Mouse (Mus musculus) urinary bladder, postnatal 4 days (tissue): ENCODE data around the gene Gabrg1.

Source experiments
- DNase-seq, 2 experiments: peaks; one replicate each; pipeline ENCODE4 v3.0.0; 2021 to 2022; ENCODE audit warnings: low spot score in 2 of 2

The Gabrg1 gene

DNA sequence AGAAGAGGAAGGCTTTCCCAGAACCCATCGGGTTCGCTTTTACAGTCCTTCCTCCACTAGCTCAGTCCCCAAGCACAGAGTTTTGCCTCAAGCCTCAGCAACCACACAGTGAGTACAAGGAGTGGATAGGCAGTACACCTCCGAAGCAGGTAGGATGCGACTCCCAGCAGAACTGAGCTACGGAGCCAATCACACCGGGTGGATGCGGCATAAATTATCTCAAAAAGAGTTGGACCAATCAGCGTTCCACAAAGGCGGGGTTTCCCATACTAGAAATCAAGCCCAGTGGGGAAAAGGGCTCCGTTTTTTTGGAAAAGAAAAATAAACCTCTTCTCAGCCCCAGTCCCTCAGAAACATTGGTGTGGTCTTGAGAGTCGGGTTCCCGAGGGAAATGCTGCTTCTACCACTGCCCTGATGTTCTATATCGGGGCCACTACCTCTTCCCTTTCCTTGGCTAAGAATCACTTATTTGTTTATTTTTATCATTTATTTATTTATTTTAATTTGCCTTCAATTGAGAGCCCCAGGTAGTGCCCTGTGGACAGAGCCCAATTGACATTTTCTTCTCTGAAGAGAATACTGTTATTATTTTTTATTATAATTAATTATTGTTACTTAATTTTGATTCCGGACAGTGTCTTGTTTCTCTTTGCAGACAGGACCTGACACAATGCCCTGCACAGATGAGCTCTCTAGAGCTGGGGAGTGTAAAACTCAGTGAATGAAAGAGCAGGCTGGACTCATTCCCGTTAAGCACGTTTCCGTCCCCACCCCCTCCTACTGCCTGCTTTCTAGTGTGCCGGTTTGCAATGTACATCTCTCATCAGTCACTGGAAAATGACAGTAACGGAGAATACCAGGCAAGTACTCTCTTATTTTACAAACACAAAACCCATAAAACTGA is at the start of gene Gabrg1:
Gabrg1 (minus strand) TSS at position 426 of the 904 bp plus-strand sequence.
- no peak for DNase-seq

DNA sequence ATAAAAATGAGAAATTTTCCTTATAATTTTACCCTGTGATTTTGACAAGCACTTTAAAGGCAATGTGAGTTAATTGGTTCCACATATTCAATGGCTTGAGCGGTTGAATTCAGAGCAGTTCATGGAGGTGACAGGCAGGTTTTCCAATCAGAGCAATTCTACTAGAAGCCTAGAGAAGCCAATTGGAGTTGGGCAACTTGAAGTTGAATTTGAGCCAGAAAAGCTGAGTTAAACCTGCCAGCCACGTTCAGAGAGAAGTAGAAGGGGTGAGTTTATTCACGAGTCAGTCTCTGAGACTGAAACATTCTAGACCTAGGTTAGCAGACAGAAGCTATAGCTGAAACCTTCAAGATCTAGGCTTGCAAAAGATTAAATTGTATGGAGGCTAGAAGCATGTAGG is 41.6 kb upstream of the Gabrg1 start:
- DNase-seq: no peak

DNA sequence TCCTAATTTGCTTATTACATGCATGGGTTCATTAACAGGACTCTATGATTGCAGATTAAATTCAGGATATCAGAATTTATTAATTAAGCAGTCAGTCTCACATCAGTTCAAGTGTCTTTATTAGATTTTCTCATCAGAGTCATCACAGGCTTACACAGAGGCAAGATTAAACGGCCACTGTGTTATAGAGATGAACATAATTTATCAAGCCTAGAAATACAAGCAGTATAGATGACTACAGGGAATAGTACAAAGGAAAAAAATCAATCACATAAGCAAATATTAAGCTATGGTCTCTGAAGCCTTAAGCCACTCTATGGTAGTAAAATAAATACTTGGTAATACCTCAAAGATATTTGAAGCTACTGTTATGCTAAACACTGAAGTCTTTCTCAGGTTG is 27.7 kb upstream of the Gabrg1 start:
- DNase-seq: no peak

DNA sequence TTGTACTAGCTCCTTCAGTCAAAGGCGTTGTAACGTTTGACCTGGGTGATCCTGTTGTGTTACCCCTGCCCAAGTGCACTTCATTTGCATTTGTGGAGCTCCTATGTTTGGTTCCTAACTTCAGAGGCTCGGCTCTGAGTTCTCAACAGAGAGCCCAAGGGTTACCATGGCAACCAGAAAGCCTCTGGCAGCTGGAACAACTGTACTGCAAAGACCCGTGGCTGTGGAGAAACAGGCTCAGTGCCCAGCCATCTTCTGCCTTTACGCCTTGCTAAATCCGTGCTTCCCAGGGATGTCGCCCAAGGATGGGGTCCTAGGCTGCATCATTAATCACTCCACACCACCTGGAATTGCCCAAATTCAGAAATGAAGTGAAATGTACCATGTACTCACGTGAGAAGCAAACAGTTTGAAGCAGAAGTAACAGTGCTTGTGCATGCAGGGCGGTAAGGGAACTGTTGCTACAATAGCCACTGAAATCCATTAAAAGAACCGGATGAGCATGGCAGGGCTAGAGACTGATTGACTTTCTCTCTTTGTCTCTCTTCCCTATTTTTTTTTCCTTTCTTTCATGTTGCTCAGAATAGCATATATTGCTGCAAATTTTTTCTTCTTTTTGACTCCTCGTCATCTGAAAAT is 798 bp upstream of the Gabrg1 start:
- DNase-seq: no peak

DNA sequence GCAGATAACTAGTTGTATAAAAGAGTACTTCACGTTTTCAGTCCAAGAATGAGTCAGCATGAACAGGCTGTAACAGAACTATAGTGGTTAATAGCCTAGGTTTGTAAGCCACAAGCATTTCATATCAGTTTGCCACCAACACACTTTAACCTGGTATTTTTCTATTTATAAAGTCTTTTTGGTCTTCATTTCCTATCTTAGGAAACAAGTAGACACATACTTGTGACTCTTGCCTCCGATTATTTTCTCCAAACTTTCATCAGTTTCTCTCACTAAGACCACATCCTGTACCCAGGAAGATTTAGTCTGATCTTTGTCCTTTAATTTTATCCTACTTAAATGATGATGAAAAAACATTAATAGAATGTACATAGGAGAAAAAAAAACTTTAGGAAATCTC is 23.7 kb downstream of the Gabrg1 start:
- no peak for DNase-seq

DNA sequence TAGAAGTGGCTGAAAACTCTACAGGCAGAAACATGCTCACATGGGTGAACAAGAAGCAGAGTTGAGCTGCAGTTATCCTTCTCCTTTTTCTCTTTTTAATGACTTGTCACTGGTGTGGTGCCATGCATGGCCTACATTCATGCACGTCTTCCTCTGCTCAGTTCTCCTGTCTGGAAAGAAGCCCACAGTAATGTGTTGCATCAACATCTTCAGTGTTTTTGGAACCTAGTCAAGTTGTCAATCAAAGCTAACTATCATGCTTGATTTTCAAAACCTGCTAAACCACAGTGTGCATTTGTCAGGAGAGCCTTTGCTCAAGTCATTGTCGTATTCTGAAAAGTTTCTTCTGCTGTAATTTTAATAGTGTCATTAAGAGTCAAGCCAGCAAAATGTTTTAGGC is 106.3 kb downstream of the Gabrg1 start:
- no peak for DNase-seq

DNA sequence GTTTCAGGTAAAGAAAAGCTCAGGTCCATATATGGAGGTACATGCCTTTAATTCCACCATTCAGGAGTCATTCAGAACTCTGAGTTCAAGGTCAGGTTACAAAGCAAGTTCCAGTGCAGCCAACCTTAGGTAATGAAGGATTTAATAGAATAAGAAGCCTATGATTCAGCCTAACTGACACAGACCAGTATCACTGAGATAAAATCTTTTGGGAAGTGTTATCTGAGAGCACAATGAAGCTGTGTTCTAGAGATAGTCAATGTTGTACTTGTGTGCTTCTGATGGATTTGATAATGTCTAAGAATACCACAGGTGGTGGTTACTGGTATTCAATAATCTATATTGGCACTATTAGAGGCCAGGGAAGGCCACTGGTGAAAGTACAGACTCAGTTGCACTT is 138.1 kb downstream of the Gabrg1 start:
- no peak for DNase-seq
